In genomic region chr6:146429694-146430380, GRCm38 (mm10) we compare ENCODE assay signal across 8 mouse cellular contexts.
DNase-seq lines count a peak whose midpoint lies in the region; ATAC-seq and TF ChIP-seq lines count a peak whose summit lies in the region.

No protein-coding gene starts in this region.

- TF ChIP-seq CTCF in bone marrow macrophage, adult 2 months (IDR thresholded peaks at IDR 0.05; ENCODE audit: low read depth, low read length) = peak; percentile 74

- H3K4me3 ChIP-seq in bone marrow macrophage, adult 2 months (ENCODE audit: insufficient read depth, low read length) = no peak overlapping the region
- no peak overlapping the region for H3K4me3 ChIP-seq in forebrain, embryonic 14.5 days (ENCODE audit: low read depth, low read length)
- no peak overlapping the region for H3K4me3 ChIP-seq in stomach, embryonic 15.5 days (replicated peaks)

- H3K9me3 ChIP-seq in forebrain, embryonic 14.5 days (replicated peaks; ENCODE audit: control insufficient read depth, low read length) = no peaks in the 10 kb centered on the region
- H3K9me3 ChIP-seq in stomach, embryonic 15.5 days = no peaks in the 10 kb centered on the region

- no peak overlapping the region for H3K9ac ChIP-seq in forebrain, embryonic 14.5 days (ENCODE audit: low read length)
- H3K9ac ChIP-seq in stomach, embryonic 15.5 days = no peak overlapping the region

- no peak overlapping the region for H3K4me2 ChIP-seq in forebrain, embryonic 14.5 days (ENCODE audit: low read length)
- H3K4me2 ChIP-seq in stomach, embryonic 15.5 days = no peak overlapping the region

- peaks cover 3% of the 10 kb centered on the region; the same call in 1 of the 2 replicates for H3K4me1 ChIP-seq in bone marrow macrophage, adult 2 months (ENCODE audit: control insufficient read depth, insufficient read depth, low read length)
- no peaks in the 10 kb centered on the region for H3K4me1 ChIP-seq in forebrain, embryonic 14.5 days (ENCODE audit: control insufficient read depth, insufficient read depth, low read length)
- peaks cover 15% of the 10 kb centered on the region; the same call in 1 of the 2 replicates for H3K4me1 ChIP-seq in stomach, embryonic 15.5 days

- intact Hi-C loops in gastrocnemius, postnatal 36 days (cut with DNase I) = no loop called here

- ATAC-seq in forebrain, embryonic 14.5 days = no peak
- ATAC-seq in megakaryocyte progenitor cell, adult 5-6 weeks (replicated peaks; ENCODE audit: poor library complexity) = peak; percentile 84
- ATAC-seq in stomach, embryonic 15.5 days (ENCODE audit: insufficient read depth, low FRiP score, low read depth) = peak; percentile 44; the same call in 1 of the 2 replicates

- no peaks in the 10 kb centered on the region for H3K27me3 ChIP-seq in forebrain, embryonic 14.5 days (replicated peaks; ENCODE audit: control insufficient read depth, insufficient read depth, low read length)
- no peaks in the 10 kb centered on the region for H3K27me3 ChIP-seq in stomach, embryonic 15.5 days (replicated peaks)

- peak; percentile 14 for DNase-seq in gastrocnemius, adult 18-20 months (ENCODE audit: low spot score)
- DNase-seq in gastrocnemius, postnatal 36 days = no peak
- peak; percentile 75 to 76 for DNase-seq in B cell, adult 2 months
- peak; percentile 24 for DNase-seq in forebrain, embryonic 14.5 days (ENCODE audit: low spot score)
- DNase-seq in kidney, postnatal 25 days = peak; percentile 60 to 61

- no peaks in the 10 kb centered on the region for H3K36me3 ChIP-seq in forebrain, embryonic 14.5 days (ENCODE audit: control insufficient read depth, insufficient read depth, low read length)
- H3K36me3 ChIP-seq in stomach, embryonic 15.5 days = no peaks in the 10 kb centered on the region

- 60% methylated on average over 8 of the region's 9 CpGs for WGBS in forebrain, embryonic 14.5 days
- WGBS in stomach, embryonic 15.5 days = 56% methylated on average over 9 of the region's 9 CpGs

- H3K27ac ChIP-seq in bone marrow macrophage, adult 2 months (ENCODE audit: insufficient read depth, low read depth, low read length) = no peak overlapping the region
- H3K27ac ChIP-seq in forebrain, embryonic 14.5 days (ENCODE audit: low read depth, low read length) = no peak overlapping the region
- H3K27ac ChIP-seq in stomach, embryonic 15.5 days = no peak overlapping the region

- TF ChIP-seq POLR2A in bone marrow macrophage, adult 2 months (IDR thresholded peaks at IDR 0.05; ENCODE audit: borderline replicate concordance, low read depth, low read length) = no peak

Comparison
In these comparisons a context has a peak if more than half of its experiments do, and no peak if none do; other contexts are left out.
1. DNase-seq: peak in gastrocnemius, adult 18-20 months (single experiment), B cell, adult 2 months (2 of 2), forebrain, embryonic 14.5 days (single experiment) and kidney, postnatal 25 days (2 of 2); none in gastrocnemius, postnatal 36 days (0 of 2).